Mouse (Mus musculus): ENCODE results near the gene Gcnt2.
"Not testable (repeated sequence)": the region's sequence is repeated elsewhere in the genome, so short reads cannot be mapped to it uniquely, and the experiment has no call there.

Gcnt2 gene

GRCm38 (mm10) chr13:40943936-40944335 is 84.4 kb downstream of the Gcnt2 start:
- DNase-seq (ENCODE audit: low spot score), result no peak

- DNase-seq (ENCODE audit: low spot score), result no peak
Observed at GRCm38 (mm10) chr13:40944346-40944745, 84.8 kb downstream of the Gcnt2 start.

- DNase-seq (ENCODE audit: low spot score), result no peak
Observed at GRCm38 (mm10) chr13:40946513-40946912, 87.0 kb downstream of the Gcnt2 start.

- no peak for DNase-seq (ENCODE audit: low spot score)
Observed at GRCm38 (mm10) chr13:40947538-40948205, 88.1 kb downstream of the Gcnt2 start.

GRCm38 (mm10) chr13:40951386-40951976 is 91.9 kb downstream of the Gcnt2 start:
- no peak for DNase-seq (ENCODE audit: low spot score)

- DNase-seq (ENCODE audit: low spot score), result no peak
Observed at GRCm38 (mm10) chr13:40953231-40953630, 93.7 kb downstream of the Gcnt2 start.

GRCm38 (mm10) chr13:40955773-40956172 is 96.2 kb downstream of the Gcnt2 start:
- DNase-seq (ENCODE audit: low spot score), result no peak

- DNase-seq (ENCODE audit: low spot score), result no peak
Observed at GRCm38 (mm10) chr13:40967609-40968008, 108.1 kb downstream of the Gcnt2 start.

GRCm38 (mm10) chr13:40968564-40968963 is 109.0 kb downstream of the Gcnt2 start:
- DNase-seq (ENCODE audit: low spot score), result no peak

GRCm38 (mm10) chr13:40969761-40970390 is 110.3 kb downstream of the Gcnt2 start:
- DNase-seq (ENCODE audit: low spot score), result no peak

GRCm38 (mm10) chr13:40971261-40971660 is 111.7 kb downstream of the Gcnt2 start:
- DNase-seq (ENCODE audit: low spot score), result no peak

GRCm38 (mm10) chr13:40971831-40972230 is 112.3 kb downstream of the Gcnt2 start:
- no peak for DNase-seq (ENCODE audit: low spot score)

- no peak for DNase-seq (ENCODE audit: low spot score)
Observed at GRCm38 (mm10) chr13:40972976-40973375, 113.4 kb downstream of the Gcnt2 start.

- DNase-seq (ENCODE audit: low spot score), result no peak
Observed at GRCm38 (mm10) chr13:40977609-40978008, 118.1 kb downstream of the Gcnt2 start.

GRCm38 (mm10) chr13:40978652-40979051 is 119.1 kb downstream of the Gcnt2 start:
- DNase-seq (ENCODE audit: low spot score), result no peak

- DNase-seq (ENCODE audit: low spot score), result no peak
Observed at GRCm38 (mm10) chr13:40979321-40979720, 119.8 kb downstream of the Gcnt2 start.

GRCm38 (mm10) chr13:40982759-40983158 is 123.2 kb downstream of the Gcnt2 start:
- no peak for DNase-seq (ENCODE audit: low spot score)

- no peak for DNase-seq (ENCODE audit: low spot score)
Observed at GRCm38 (mm10) chr13:40986081-40986480, 126.5 kb downstream of the Gcnt2 start.

- DNase-seq (ENCODE audit: low spot score), result not testable (repeated sequence)
Observed at GRCm38 (mm10) chr13:40987608-40988303, 128.2 kb downstream of the Gcnt2 start.

GRCm38 (mm10) chr13:40988418-40988817 is 128.9 kb downstream of the Gcnt2 start:
- no peak for DNase-seq (ENCODE audit: low spot score)

- DNase-seq (ENCODE audit: low spot score), result no peak
Observed at GRCm38 (mm10) chr13:40994487-40995263, 135.1 kb downstream of the Gcnt2 start.

GRCm38 (mm10) chr13:40998537-40998936 is 139.0 kb downstream of the Gcnt2 start:
- not testable (repeated sequence) for DNase-seq (ENCODE audit: low spot score)

Measured in left cerebral cortex, adult 11 months (tissue).